Mouse (Mus musculus): ENCODE data around the gene Zbtb17. TPM values are rescaled to one million over a fixed set of nuclear protein-coding genes. Genes with fewer than 3 reads are reported as not detected.

Zbtb17 gene
- polyA plus RNA-seq, 1 experiment from 2014 or later: 42.0 TPM

DNA sequence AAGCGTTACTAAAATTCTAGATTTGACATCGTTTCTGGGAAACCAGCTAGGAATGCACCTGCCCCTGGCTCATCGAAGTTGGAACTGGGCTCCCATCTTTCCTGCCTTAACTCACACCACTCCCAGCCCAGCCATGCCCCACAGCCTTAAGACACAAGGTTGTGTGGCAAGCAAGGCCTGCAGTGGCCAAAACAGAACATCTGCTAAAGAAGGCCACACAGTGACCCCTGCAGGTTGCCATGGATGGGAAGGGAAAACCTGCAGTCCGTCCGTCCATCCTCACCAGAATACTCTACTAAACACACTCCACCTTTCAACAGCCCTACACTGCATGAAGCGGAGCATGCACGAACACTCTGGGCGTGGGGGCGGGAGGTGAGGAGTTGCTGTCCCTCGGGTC lies 62.4 kb downstream of the Zbtb17 start:
- H3K27ac ChIP-seq (replicated peaks; ENCODE audit: low read depth, low read length): peak overlapping the region; percentile 76
- WGBS: 76% methylated on average over 10 of the region's 10 CpGs
- no peak overlapping the region for H3K4me2 ChIP-seq (ENCODE audit: low read length)
- H3K4me1 ChIP-seq (ENCODE audit: control insufficient read depth, insufficient read depth, low read length): 0 out of 2 replicates have a peak, but pooled peaks cover 3% of the 10 kb centered on the region
- DNase-seq (no peak), ATAC-seq (ENCODE audit: low FRiP score, low TSS enrichment) (no peak)
- no peak overlapping the region for H3K4me3 ChIP-seq (replicated peaks; ENCODE audit: low read depth, low read length)
- H3K27me3 ChIP-seq (ENCODE audit: control insufficient read depth, insufficient read depth, low read length): no peaks in the 10 kb centered on the region
- no peak overlapping the region for H3K9ac ChIP-seq (replicated peaks; ENCODE audit: low read length)
- no peaks in the 10 kb centered on the region for H3K9me3 ChIP-seq (ENCODE audit: control insufficient read depth, low read length)
- H3K36me3 ChIP-seq (ENCODE audit: control insufficient read depth, insufficient read depth, low read length): no peaks in the 10 kb centered on the region; the same call in 1 of the 2 replicates

DNA sequence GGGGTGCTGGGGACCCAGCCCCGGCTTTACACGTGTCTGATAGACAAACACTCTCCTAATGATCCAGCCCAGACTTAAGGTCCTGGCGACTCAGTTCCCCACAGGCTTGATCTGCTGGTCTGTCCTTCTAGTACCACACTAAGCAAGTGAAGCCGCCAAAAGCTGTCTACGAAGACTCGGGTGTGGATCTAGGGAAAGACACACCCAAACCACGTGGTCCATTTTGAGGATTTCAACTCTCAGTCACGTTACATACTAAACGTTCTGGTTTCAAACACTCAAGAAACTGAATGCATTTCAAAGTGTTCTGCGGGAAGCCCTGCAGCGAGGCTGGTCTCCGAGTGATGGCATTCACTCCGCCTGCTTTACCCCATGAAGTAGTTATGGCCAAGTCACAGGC lies 66.0 kb downstream of the Zbtb17 start:
- H3K36me3 ChIP-seq (ENCODE audit: control insufficient read depth, insufficient read depth, low read length): peaks cover 13% of the 10 kb centered on the region
- no peaks in the 10 kb centered on the region for H3K27me3 ChIP-seq (ENCODE audit: control insufficient read depth, insufficient read depth, low read length)
- H3K4me2 ChIP-seq (ENCODE audit: low read length): no peak overlapping the region
- no peaks in the 10 kb centered on the region for H3K9me3 ChIP-seq (ENCODE audit: control insufficient read depth, low read length)
- H3K27ac ChIP-seq (replicated peaks; ENCODE audit: low read depth, low read length): no peak overlapping the region
- ATAC-seq (ENCODE audit: low FRiP score, low TSS enrichment): no peak
- no peak overlapping the region for H3K9ac ChIP-seq (replicated peaks; ENCODE audit: low read length)
- 0 out of 2 replicates have a peak, but pooled peaks cover 3% of the 10 kb centered on the region for H3K4me1 ChIP-seq (ENCODE audit: control insufficient read depth, insufficient read depth, low read length)
- no peak for DNase-seq
- WGBS: 86% methylated on average over 13 of the region's 13 CpGs
- H3K4me3 ChIP-seq (replicated peaks; ENCODE audit: low read depth, low read length): no peak overlapping the region

- Histone ChIP-seq H3K36me3 (ENCODE audit: control insufficient read depth, insufficient read depth, low read length) (peaks cover 27% of the 10 kb centered on the region), H3K27ac (replicated peaks; ENCODE audit: low read depth, low read length) (no peak overlapping the region), H3K4me1 (ENCODE audit: control insufficient read depth, insufficient read depth, low read length) (no peaks in the 10 kb centered on the region), H3K27me3 (ENCODE audit: control insufficient read depth, insufficient read depth, low read length) (no peaks in the 10 kb centered on the region), H3K4me2 (ENCODE audit: low read length) (no peak overlapping the region), H3K9ac (replicated peaks; ENCODE audit: low read length) (no peak overlapping the region), H3K9me3 (ENCODE audit: control insufficient read depth, low read length) (no peaks in the 10 kb centered on the region), H3K4me3 (replicated peaks; ENCODE audit: low read depth, low read length) (no peak overlapping the region)
- DNase-seq (no peak), ATAC-seq (ENCODE audit: low FRiP score, low TSS enrichment) (no peak)
- 84% methylated on average over 6 of the region's 6 CpGs for WGBS
Measured at GRCm38 (mm10) chr4:141512145-141512544, 67.7 kb downstream of the Zbtb17 start.

- no peaks in the 10 kb centered on the region for H3K9me3 ChIP-seq (ENCODE audit: control insufficient read depth, low read length)
- ATAC-seq (ENCODE audit: low FRiP score, low TSS enrichment): no peak
- 71% methylated on average over 12 of the region's 12 CpGs for WGBS
- no peak for DNase-seq
- H3K36me3 ChIP-seq (ENCODE audit: control insufficient read depth, insufficient read depth, low read length): peaks cover 43% of the 10 kb centered on the region
- H3K4me2 ChIP-seq (ENCODE audit: low read length): no peak overlapping the region
- H3K27me3 ChIP-seq (ENCODE audit: control insufficient read depth, insufficient read depth, low read length): no peaks in the 10 kb centered on the region
- H3K9ac ChIP-seq (replicated peaks; ENCODE audit: low read length): no peak overlapping the region
- H3K27ac ChIP-seq (replicated peaks; ENCODE audit: low read depth, low read length): no peak overlapping the region
- H3K4me3 ChIP-seq (replicated peaks; ENCODE audit: low read depth, low read length): no peak overlapping the region
- H3K4me1 ChIP-seq (ENCODE audit: control insufficient read depth, insufficient read depth, low read length): no peaks in the 10 kb centered on the region
Measured at GRCm38 (mm10) chr4:141514179-141514641, 69.8 kb downstream of the Zbtb17 start.

Other genes starting within 250 kb of the Zbtb17 start
- gene Rsg1, start 230.7 kb upstream of the Zbtb17 start, polyA plus RNA-seq (2014; fragmentation: Nextera tagmentation; extraction: Ambion mirVana): 5.7 and 7.8 TPM in 2 replicates
- gene Arhgef19, start 205.2 kb upstream of the Zbtb17 start, polyA plus RNA-seq (2014; fragmentation: Nextera tagmentation; extraction: Ambion mirVana): 0.84 and 0.89 TPM in 2 replicates
- gene Epha2, start 143.4 kb upstream of the Zbtb17 start, polyA plus RNA-seq (2014; fragmentation: Nextera tagmentation; extraction: Ambion mirVana): 1.2 and 1.7 TPM in 2 replicates
- gene Fam131c, start 76.4 kb upstream of the Zbtb17 start, polyA plus RNA-seq (2014; fragmentation: Nextera tagmentation; extraction: Ambion mirVana): 26.7 and 37.2 TPM in 2 replicates
- gene Clcnka, start 45.9 kb upstream of the Zbtb17 start, polyA plus RNA-seq (2014; fragmentation: Nextera tagmentation; extraction: Ambion mirVana): 0.11 TPM in 1 of 2 replicates, not detected in the other
- not detected in 2 replicates for gene Clcnkb, start 28.6 kb upstream of the Zbtb17 start, polyA plus RNA-seq (2014; fragmentation: Nextera tagmentation; extraction: Ambion mirVana)
- not detected in 2 replicates for gene Hspb7, start 23.9 kb upstream of the Zbtb17 start, polyA plus RNA-seq (2014; fragmentation: Nextera tagmentation; extraction: Ambion mirVana)
- 0.24 and 0.74 TPM in 2 replicates for gene Srarp, start 8.5 kb upstream of the Zbtb17 start, polyA plus RNA-seq (2014; fragmentation: Nextera tagmentation; extraction: Ambion mirVana)
- 17.3 and 23.9 TPM in 2 replicates for gene Spen, start 93.9 kb downstream of the Zbtb17 start, polyA plus RNA-seq (2014; fragmentation: Nextera tagmentation; extraction: Ambion mirVana)
- gene Fblim1, start 161.4 kb downstream of the Zbtb17 start, polyA plus RNA-seq (2014; fragmentation: Nextera tagmentation; extraction: Ambion mirVana): 32.6 and 34.2 TPM in 2 replicates
- gene Tmem82, start 174.0 kb downstream of the Zbtb17 start, polyA plus RNA-seq (2014; fragmentation: Nextera tagmentation; extraction: Ambion mirVana): 0.08 and 0.16 TPM in 2 replicates
- 0.11 TPM in 1 of 2 replicates, not detected in the other for gene Slc25a34, start 179.2 kb downstream of the Zbtb17 start, polyA plus RNA-seq (2014; fragmentation: Nextera tagmentation; extraction: Ambion mirVana)
- 5.1 and 8.4 TPM in 2 replicates for gene Plekhm2, start 220.2 kb downstream of the Zbtb17 start, polyA plus RNA-seq (2014; fragmentation: Nextera tagmentation; extraction: Ambion mirVana)
- not detected in 2 replicates for gene Rsc1a1, start 240.9 kb downstream of the Zbtb17 start, polyA plus RNA-seq (2014; fragmentation: Nextera tagmentation; extraction: Ambion mirVana)